Mouse (Mus musculus): ENCODE results near the gene Wars2. TPM values are rescaled to one million over a fixed set of nuclear protein-coding genes. Genes with fewer than 3 reads are reported as not detected.

The Wars2 gene
- polyA plus RNA-seq, 3 experiments from 2014 or later = 6.0 to 11.5 (median 6.7) TPM

GRCm38 (mm10) chr3:99248831-99249550 is 108.1 kb downstream of the Wars2 start:
- no peak for ATAC-seq

DNA sequence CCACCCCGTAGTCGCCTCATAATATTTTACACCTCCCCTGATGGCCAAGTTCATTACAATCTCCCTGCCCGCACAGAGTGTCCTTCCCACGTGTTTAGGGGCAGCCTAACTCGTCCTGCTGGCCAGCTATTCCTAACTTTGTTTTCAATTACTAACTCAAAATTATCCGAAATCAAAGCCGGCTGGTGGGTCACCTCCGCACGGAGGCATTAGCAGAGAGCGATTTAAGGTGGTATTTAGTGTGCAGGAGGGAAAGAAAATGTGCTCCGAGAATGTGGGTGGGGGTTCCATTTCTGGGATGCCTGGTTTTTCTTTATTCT is 108.6 kb downstream of the Wars2 start:
- ATAC-seq = no peak

- no peak for ATAC-seq
Measured at GRCm38 (mm10) chr3:99249906-99250305, 109.0 kb downstream of the Wars2 start.

DNA sequence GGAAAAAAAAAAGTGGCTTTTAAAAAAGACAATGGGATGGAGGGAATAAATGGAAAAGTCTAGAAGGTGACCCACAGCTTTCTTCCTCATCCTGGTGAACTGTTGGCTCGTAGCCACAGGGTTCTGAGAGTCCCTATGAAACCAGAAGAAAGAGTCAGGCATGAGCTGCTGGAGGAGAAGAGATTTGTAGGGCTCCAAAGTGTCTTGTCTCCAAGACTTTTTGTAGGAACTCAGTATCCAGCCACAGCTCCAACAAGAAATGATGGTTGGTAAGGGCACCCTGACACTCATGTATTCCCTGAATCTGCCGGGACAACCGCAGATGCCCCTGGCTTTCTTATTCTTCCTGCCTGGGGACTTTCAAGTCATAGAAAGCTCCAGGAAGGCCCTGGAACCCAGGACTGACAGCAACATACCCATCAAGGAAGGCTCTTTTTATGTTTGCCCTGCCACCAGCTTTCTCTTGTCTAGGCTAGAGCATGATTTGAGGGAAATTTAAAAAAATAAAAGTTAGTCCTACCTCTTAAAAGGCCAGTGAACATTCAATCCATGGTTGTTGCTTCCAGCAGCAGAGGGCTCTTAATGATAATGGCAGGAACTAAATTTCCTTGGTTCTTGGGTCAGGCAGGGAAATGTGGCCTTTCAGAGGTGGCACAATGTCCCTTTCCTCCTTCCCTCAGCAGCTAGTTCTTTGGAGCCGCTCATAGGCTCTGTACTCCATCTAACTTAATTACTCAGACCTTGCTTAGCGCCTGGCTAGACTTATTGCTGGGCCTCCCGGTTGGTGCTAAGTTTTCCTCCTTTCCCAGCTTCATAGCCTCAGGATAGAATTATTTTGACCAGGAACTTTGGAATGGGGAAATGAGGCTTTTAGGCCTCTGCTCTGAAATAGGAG is 110.7 kb downstream of the Wars2 start:
- ATAC-seq = no peak

DNA sequence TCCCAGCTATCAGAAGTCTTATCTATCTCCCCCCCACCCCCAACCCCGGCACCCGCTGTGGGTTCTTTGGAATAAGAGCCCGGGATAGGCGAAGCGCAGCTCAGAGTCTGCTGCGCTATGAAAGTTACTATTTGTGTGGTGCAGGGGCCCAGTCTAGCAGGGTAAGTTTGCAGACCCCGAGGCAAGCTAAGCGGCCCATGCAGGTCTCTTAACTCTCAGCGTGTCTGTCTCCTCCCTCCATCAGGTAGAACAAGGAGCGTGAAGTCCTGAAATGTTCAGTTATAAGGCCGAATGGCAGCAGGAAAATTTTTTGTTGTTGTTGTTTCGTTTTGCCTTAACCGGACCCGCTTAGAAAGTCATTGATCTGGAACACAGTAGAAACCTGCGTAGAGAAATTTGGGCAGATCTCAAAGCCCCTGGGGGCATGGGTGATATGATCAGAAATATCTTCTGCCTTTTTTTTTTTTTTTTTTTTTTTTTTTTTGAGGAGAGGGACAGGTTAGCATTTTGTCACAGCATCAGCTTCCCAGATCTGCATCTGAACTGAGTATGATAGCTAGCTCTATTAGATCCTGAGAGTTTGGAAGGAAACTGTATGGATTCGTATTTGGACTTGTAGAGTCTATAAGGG is 111.7 kb downstream of the Wars2 start:
- ATAC-seq = no peak

DNA sequence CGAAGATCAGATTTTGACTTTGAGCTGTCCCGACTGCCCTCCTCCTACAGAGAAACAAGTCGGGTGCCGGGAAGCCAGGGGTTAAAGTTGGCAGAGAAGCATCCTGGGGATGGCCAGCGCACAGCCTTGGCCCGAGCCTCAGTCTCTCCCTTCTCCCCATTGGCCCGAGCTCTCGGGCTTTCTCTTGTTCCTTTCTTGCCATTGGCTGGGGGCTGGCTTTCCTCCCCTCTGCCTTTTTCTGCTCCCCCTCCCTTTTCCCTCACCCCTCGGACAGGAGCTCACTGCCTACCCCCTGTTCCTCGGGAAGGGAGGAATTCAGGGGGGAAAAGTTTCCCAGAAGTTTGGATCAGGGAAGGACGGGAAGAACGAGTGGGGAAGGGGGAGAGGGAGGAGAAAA is 112.2 kb downstream of the Wars2 start:
- ATAC-seq = no peak

GRCm38 (mm10) chr3:99253497-99254451 is 112.9 kb downstream of the Wars2 start:
- ATAC-seq = no peak

GRCm38 (mm10) chr3:99254559-99255151 is 113.8 kb downstream of the Wars2 start:
- ATAC-seq = no peak

- ATAC-seq = no peak
Measured at GRCm38 (mm10) chr3:99255411-99256365, 114.8 kb downstream of the Wars2 start.

- no peak for ATAC-seq
Measured at GRCm38 (mm10) chr3:99256366-99256750, 115.5 kb downstream of the Wars2 start.

- no peak for ATAC-seq
Measured at GRCm38 (mm10) chr3:99256766-99257165, 115.9 kb downstream of the Wars2 start.

DNA sequence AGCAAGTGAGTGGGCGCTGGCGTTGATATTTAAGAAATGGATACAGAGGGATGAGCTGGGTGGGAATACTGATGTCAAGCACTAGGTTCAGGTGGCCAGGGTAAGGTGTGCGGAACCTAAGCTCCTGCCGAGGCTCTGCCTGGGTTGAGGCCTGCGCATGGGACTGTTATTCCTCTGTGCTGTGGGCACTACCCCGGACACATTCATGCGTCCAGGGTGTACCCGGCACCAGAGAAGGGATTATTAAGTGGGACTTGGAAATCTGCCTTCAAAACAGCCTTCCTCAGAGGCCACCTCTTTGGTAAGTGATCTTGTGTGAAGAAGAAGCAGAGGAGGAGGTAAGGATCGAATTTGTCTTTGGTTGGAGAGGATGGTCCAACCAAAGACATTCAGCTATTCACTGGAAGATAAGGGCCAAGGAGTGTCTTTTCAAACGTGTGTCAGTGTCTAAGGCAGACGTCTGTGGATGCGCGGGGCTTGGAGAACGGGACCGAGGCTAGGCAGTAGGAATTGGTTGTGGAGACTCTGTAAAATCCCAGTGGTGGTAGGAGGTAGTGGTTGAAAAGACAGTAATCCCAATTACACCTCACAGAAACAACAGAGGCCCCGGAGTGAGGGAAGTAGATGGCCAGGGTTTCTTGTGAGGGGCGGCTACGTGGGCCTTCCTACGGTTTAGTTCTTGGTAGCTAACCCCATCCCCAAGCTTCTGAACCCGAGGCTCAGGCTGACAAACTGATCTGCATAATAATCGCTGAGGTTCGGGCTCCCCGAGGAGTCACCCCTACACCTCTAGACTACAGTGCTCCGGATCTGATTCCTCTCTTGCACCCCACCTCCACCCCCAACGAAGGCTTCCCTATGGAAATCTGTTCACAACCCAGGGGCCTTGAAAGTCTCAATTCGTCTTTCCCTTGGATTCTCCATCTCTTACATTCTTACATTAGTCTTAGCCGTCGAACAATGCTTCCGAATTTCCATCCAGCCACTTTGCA is 117.0 kb downstream of the Wars2 start:
- ATAC-seq = no peak

- ATAC-seq = no peak
Measured at GRCm38 (mm10) chr3:99259741-99260270, 118.9 kb downstream of the Wars2 start.

- ATAC-seq = no peak
Measured at GRCm38 (mm10) chr3:99260395-99260794, 119.5 kb downstream of the Wars2 start.

DNA sequence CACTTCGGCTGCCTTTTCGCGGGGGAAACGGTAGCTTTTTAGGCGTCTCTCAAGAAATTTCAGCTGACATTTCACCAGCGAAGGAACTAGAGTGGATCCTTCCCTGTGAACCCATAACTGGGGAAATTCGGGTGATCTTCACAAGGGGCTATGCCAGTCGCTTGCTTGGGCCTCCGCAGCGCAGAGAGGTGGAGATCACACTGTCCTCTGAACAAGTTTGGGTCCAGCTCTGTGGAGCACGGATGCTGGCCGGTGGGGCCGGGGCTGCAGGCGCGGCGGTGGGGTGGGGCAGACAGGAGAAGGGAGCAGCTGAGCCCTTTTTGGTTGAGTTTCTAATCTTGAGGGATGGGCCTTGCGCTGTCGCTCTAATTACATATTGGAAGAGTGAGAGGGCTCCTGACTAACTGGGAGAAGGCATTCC is 120.5 kb downstream of the Wars2 start:
- no peak for ATAC-seq

- no peak for ATAC-seq
Measured at GRCm38 (mm10) chr3:99261986-99262385, 121.1 kb downstream of the Wars2 start.

- ATAC-seq = no peak
Measured at GRCm38 (mm10) chr3:99263471-99263903, 122.6 kb downstream of the Wars2 start.

DNA sequence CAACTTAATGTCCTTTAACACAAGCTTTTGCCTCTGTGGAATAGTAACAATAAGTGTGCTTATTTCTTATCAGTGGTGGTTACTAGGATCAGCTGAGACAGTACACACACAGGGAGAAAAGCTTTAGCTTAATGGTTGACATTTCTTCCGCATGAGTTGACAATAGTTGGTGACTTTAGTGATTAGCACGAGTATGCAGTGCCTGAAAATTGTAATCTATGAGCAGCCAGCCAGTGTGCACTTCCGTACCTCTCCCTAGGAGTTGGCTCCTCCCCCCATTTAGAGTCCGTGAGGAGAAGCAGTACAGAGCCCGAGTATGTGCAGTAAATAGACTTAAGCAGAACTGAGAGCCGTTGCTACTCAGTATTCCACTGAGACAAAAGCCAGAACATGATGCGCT is 123.8 kb downstream of the Wars2 start:
- ATAC-seq = no peak

- no peak for ATAC-seq
Measured at GRCm38 (mm10) chr3:99266752-99267303, 126.0 kb downstream of the Wars2 start.

Data from inflammation-experienced regulatory T-cells, adult 6 months (primary cell).